Mouse (Mus musculus) urinary bladder, postnatal 36 days (tissue): ENCODE results near the gene Exoc8.

ENCODE experiments used
- DNase-seq, 2 experiments: peaks; one replicate each; pipeline ENCODE4 v3.0.0; 2022; ENCODE audit warnings: low spot score in 2 of 2, mixed read lengths in 1 of 2

Gene Exoc8

GRCm38 (mm10) chr8:124909936-124910335, 12.4 kb upstream of the Exoc8 start:
- DNase-seq: no peak

GRCm38 (mm10) chr8:124905482-124905881, 8.0 kb upstream of the Exoc8 start:
- no peak for DNase-seq

- no peak for DNase-seq
Measured at GRCm38 (mm10) chr8:124903198-124903597, 5.7 kb upstream of the Exoc8 start.

- peak in 1 of 2 experiments; percentile 11 for DNase-seq
Measured at GRCm38 (mm10) chr8:124898251-124898905, 873 bp upstream of the Exoc8 start.

GRCm38 (mm10) chr8:124896632-124897385, 696 bp downstream of the Exoc8 start:
- peak; percentile 71 to 80 for DNase-seq

GRCm38 (mm10) chr8:124896010-124896631, 1.4 kb downstream of the Exoc8 start:
- DNase-seq: no peak

GRCm38 (mm10) chr8:124892596-124892995, 4.9 kb downstream of the Exoc8 start:
- DNase-seq: no peak

- no peak for DNase-seq
Measured at GRCm38 (mm10) chr8:124888385-124888784, 9.1 kb downstream of the Exoc8 start.

GRCm38 (mm10) chr8:124878946-124879526, 18.5 kb downstream of the Exoc8 start:
- DNase-seq: no peak

GRCm38 (mm10) chr8:124878141-124878540, 19.4 kb downstream of the Exoc8 start:
- DNase-seq: no peak

GRCm38 (mm10) chr8:124872690-124873089, 24.8 kb downstream of the Exoc8 start:
- DNase-seq: no peak

- DNase-seq: no peak
Measured at GRCm38 (mm10) chr8:124872081-124872480, 25.4 kb downstream of the Exoc8 start.

GRCm38 (mm10) chr8:124871474-124871873, 26.0 kb downstream of the Exoc8 start:
- no peak for DNase-seq

- no peak for DNase-seq
Measured at GRCm38 (mm10) chr8:124869708-124870107, 27.8 kb downstream of the Exoc8 start.

- DNase-seq: no peak
Measured at GRCm38 (mm10) chr8:124867126-124867525, 30.4 kb downstream of the Exoc8 start.

GRCm38 (mm10) chr8:124866669-124867068, 30.8 kb downstream of the Exoc8 start:
- no peak for DNase-seq

GRCm38 (mm10) chr8:124863729-124864128, 33.8 kb downstream of the Exoc8 start:
- DNase-seq: no peak

- DNase-seq: no peak
Measured at GRCm38 (mm10) chr8:124863163-124863677, 34.3 kb downstream of the Exoc8 start.

GRCm38 (mm10) chr8:124862321-124863162, 35.0 kb downstream of the Exoc8 start, which contains the start of the genes Gnpat and 2810004N23Rik:
Gnpat (plus strand) TSS chr8:124863033.
2810004N23Rik (minus strand) TSS chr8:124863120.
- peak; percentile 91 to 92 for DNase-seq

GRCm38 (mm10) chr8:124860188-124860587, 37.3 kb downstream of the Exoc8 start:
- DNase-seq: no peak

GRCm38 (mm10) chr8:124859466-124859865, 38.0 kb downstream of the Exoc8 start:
- no peak for DNase-seq
